Mouse (Mus musculus) adrenal gland, adult 10 weeks (tissue): ENCODE data around the gene Ppp1r2. TPM values are rescaled to one million over a fixed set of nuclear protein-coding genes. Genes with fewer than 3 reads are reported as not detected.

ENCODE experiments used
- polyA plus RNA-seq: library from polyadenylated mRNA; stranded (reverse); fragments of 350-450 nt; fragmentation: Illumina TruSeq; extraction: RNeasy Lipid Tissue Mini Kit (QIAGEN cat#74804); gene quantifications from one replicate; pipeline ENCODE4 v1.2.3, GENCODE M21; 2014; ENCODE audit warnings: low read depth, low replicate concordance

The Ppp1r2 gene
- 326 TPM for polyA plus RNA-seq

GRCm38 (mm10) chr16:31274674-31275460 is at the start of gene Ppp1r2:
Gene Ppp1r2 (minus strand): TSS chr16:31275277.

GRCm38 (mm10) chr16:31314497-31315233 is 39.6 kb upstream of the Ppp1r2 start, which contains the start of gene Apod:
Gene Apod (minus strand): TSS chr16:31314808.

Other genes starting within 250 kb of the Ppp1r2 start
- gene Xxylt1, start 193.8 kb downstream of the Ppp1r2 start, polyA plus RNA-seq = 26.1 TPM
- gene Acap2, start 74.0 kb downstream of the Ppp1r2 start, polyA plus RNA-seq = 75.2 TPM
- gene Apod, start 39.5 kb upstream of the Ppp1r2 start, polyA plus RNA-seq = 11.7 TPM
- 0.64 TPM for gene Bdh1, start 147.0 kb upstream of the Ppp1r2 start, polyA plus RNA-seq